Mouse (Mus musculus): ENCODE measurements around the gene Dnm3. TPM values are rescaled to one million over a fixed set of nuclear protein-coding genes. Genes with fewer than 3 reads are reported as not detected.
A peak's percentile ranks its signal among the peaks of the same experiment; 100 is the strongest.

The Dnm3 gene
- polyA plus RNA-seq, 1 experiment from 2014 or later, result 8.3 TPM

GRCm38 (mm10) chr1:162038431-162038830 is 439.4 kb downstream of the Dnm3 start:
- H3K36me3 ChIP-seq (ENCODE audit: insufficient read depth, low read length), result no peaks in the 10 kb centered on the region
- no peak overlapping the region for H3K4me3 ChIP-seq (replicated peaks; ENCODE audit: low read depth, low read length)
- H3K27ac ChIP-seq, result peak overlapping the region; percentile 70
- no peak overlapping the region for H3K4me2 ChIP-seq (ENCODE audit: low read length)
- no peaks in the 10 kb centered on the region for H3K9me3 ChIP-seq (replicated peaks; ENCODE audit: low read length)
- 42% methylated on average over 5 of the region's 5 CpGs for WGBS
- no peak for TF ChIP-seq CTCF (IDR thresholded peaks at IDR 0.05; ENCODE audit: low read depth)
- no peak overlapping the region for H3K9ac ChIP-seq (ENCODE audit: low read depth, low read length)
- H3K4me1 ChIP-seq (replicated peaks; ENCODE audit: insufficient read depth, low read length), result peaks cover 7% of the 10 kb centered on the region
- H3K27me3 ChIP-seq (ENCODE audit: insufficient read depth, low read length), result no peaks in the 10 kb centered on the region
- ATAC-seq (replicated peaks; ENCODE audit: low FRiP score, low read depth) (peak; percentile 58; the same call in 1 of the 2 replicates), DNase-seq (ENCODE audit: low spot score) (peak; percentile 80)

GRCm38 (mm10) chr1:162037968-162038421 is 439.8 kb downstream of the Dnm3 start:
- H3K4me2 ChIP-seq (ENCODE audit: low read length), result no peak overlapping the region
- no peaks in the 10 kb centered on the region for H3K9me3 ChIP-seq (replicated peaks; ENCODE audit: low read length)
- no peak overlapping the region for H3K4me3 ChIP-seq (replicated peaks; ENCODE audit: low read depth, low read length)
- DNase-seq (ENCODE audit: low spot score), result peak; percentile 92
- 47% methylated on average over 10 of the region's 10 CpGs for WGBS
- H3K27ac ChIP-seq, result peak overlapping the region; percentile 70
- ATAC-seq (replicated peaks; ENCODE audit: low FRiP score, low read depth), result peak; percentile 84
- H3K4me1 ChIP-seq (replicated peaks; ENCODE audit: insufficient read depth, low read length), result peaks cover 7% of the 10 kb centered on the region
- no peak overlapping the region for H3K9ac ChIP-seq (ENCODE audit: low read depth, low read length)
- H3K27me3 ChIP-seq (ENCODE audit: insufficient read depth, low read length), result no peaks in the 10 kb centered on the region
- no peak for TF ChIP-seq CTCF (IDR thresholded peaks at IDR 0.05; ENCODE audit: low read depth)
- no peaks in the 10 kb centered on the region for H3K36me3 ChIP-seq (ENCODE audit: insufficient read depth, low read length)

DNA sequence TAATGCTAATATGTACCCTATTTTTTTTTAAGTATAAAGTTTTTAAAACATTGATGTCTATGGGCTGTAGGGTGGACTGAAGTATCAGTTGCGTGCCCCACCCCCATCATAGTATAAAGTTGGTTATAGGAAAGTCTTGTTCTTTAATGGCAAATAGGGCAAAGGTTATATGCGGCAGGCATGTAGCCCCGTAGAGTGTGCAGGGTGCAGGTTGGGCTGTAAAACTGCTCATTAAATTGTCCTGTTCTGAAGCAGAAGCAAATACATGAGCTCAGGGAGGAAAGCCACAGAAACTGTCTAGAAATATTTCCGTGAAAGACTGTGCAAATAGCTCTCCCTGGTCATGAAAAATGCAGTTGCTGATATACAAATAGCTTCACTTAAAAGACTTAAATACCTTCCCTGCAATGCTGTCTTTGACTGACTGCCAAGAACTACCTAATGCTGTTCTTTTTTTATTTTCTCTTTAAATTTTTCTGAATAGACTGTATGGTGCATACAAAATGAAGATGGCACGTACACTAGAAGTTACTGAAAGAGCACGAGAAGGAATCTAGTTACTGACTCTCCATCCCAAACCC is 440.6 kb downstream of the Dnm3 start:
- 42% methylated on average over 6 of the region's 6 CpGs for WGBS
- ATAC-seq (replicated peaks; ENCODE audit: low FRiP score, low read depth), result no peak

DNA sequence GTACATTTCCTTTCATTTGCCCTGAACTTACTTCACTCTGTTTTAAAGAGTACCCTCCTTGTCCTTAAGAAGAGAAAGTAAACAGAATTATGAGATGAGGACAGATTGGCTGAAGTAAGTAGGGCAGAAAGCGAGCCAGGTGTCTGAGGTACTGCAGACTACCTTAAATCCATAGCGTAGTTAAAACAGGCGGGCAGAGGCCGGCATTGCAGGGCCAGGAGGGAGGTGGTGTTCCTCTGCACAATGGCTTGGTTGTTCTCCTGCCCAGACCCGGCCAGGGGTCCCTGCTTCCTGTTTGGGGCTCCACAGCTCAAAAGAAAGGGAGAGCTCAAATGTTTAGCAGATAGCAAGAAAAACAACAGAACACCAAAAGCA is 441.4 kb downstream of the Dnm3 start:
- no peaks in the 10 kb centered on the region for H3K36me3 ChIP-seq (ENCODE audit: insufficient read depth, low read length)
- no peak overlapping the region for H3K4me2 ChIP-seq (ENCODE audit: low read length)
- TF ChIP-seq CTCF (IDR thresholded peaks at IDR 0.05; ENCODE audit: low read depth), result no peak
- H3K9me3 ChIP-seq (replicated peaks; ENCODE audit: low read length), result no peaks in the 10 kb centered on the region
- no peak overlapping the region for H3K4me3 ChIP-seq (replicated peaks; ENCODE audit: low read depth, low read length)
- H3K4me1 ChIP-seq (replicated peaks; ENCODE audit: insufficient read depth, low read length), result peaks cover 7% of the 10 kb centered on the region
- WGBS, result 33% methylated on average over 5 of the region's 5 CpGs
- H3K27me3 ChIP-seq (ENCODE audit: insufficient read depth, low read length), result no peaks in the 10 kb centered on the region
- DNase-seq (ENCODE audit: low spot score) (no peak), ATAC-seq (replicated peaks; ENCODE audit: low FRiP score, low read depth) (no peak)
- no peak overlapping the region for H3K9ac ChIP-seq (ENCODE audit: low read depth, low read length)
- peak overlapping the region; percentile 67 for H3K27ac ChIP-seq

More for the DNA sequence above, 440.6 kb downstream of the Dnm3 start:
- no peaks in the 10 kb centered on the region for H3K27me3 ChIP-seq (ENCODE audit: insufficient read depth, low read length)
- no peak overlapping the region for H3K9ac ChIP-seq (ENCODE audit: low read depth, low read length)
- peak; percentile 47 for DNase-seq (ENCODE audit: low spot score)
- no peak for TF ChIP-seq CTCF (IDR thresholded peaks at IDR 0.05; ENCODE audit: low read depth)
- no peaks in the 10 kb centered on the region for H3K36me3 ChIP-seq (ENCODE audit: insufficient read depth, low read length)
- H3K9me3 ChIP-seq (replicated peaks; ENCODE audit: low read length), result no peaks in the 10 kb centered on the region
- no peak overlapping the region for H3K4me3 ChIP-seq (replicated peaks; ENCODE audit: low read depth, low read length)
- H3K4me2 ChIP-seq (ENCODE audit: low read length), result no peak overlapping the region; the same call in 1 of the 2 replicates
- H3K27ac ChIP-seq, result peak overlapping the region; percentile 70
- peaks cover 7% of the 10 kb centered on the region for H3K4me1 ChIP-seq (replicated peaks; ENCODE audit: insufficient read depth, low read length)

DNA sequence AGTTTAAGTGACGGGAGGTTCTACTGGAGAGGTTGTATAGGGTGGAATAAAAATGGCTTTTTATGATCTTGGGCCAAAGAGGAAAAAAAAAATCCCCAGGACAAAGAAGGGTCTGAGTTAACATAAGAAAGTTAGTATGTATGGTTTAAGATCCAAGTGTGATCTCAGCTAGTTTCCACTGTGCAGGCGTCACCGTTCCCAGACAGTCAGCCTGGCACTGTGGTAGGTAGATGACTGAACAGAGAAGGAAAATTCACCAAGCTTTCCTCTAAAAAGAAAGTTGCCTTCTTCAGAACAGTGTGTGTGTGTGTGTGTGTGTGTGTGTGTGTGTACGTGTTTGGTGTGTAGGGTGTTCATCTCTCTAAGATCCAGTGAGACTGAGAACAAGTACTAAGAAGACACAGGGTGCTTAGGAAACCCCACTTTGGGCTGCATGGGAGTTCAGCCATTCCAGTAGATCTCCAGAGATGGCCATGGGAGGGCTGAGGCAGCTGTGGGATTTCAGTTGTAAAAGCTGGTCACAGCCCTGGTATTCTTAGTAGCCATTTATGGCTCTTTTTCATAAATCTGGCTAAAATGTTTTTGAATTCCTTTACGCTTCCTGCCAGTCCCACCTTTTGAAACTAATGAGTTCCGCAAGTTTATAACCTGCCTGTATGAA is 441.9 kb downstream of the Dnm3 start:
- Histone ChIP-seq H3K9ac (ENCODE audit: low read depth, low read length) (no peak overlapping the region), H3K9me3 (replicated peaks; ENCODE audit: low read length) (no peaks in the 10 kb centered on the region), H3K4me2 (ENCODE audit: low read length) (no peak overlapping the region), H3K4me3 (replicated peaks; ENCODE audit: low read depth, low read length) (no peak overlapping the region), H3K36me3 (ENCODE audit: insufficient read depth, low read length) (no peaks in the 10 kb centered on the region), H3K27ac (peak overlapping the region; percentile 67), H3K27me3 (ENCODE audit: insufficient read depth, low read length) (no peaks in the 10 kb centered on the region), H3K4me1 (replicated peaks; ENCODE audit: insufficient read depth, low read length) (peaks cover 7% of the 10 kb centered on the region)
- TF ChIP-seq CTCF (IDR thresholded peaks at IDR 0.05; ENCODE audit: low read depth), result no peak
- WGBS, result 65% methylated on average over 6 of the region's 6 CpGs
- ATAC-seq (replicated peaks; ENCODE audit: low FRiP score, low read depth) (no peak), DNase-seq (ENCODE audit: low spot score) (no peak)

- H3K4me2 ChIP-seq (ENCODE audit: low read length), result no peak overlapping the region
- no peak overlapping the region for H3K27ac ChIP-seq
- H3K4me1 ChIP-seq (replicated peaks; ENCODE audit: insufficient read depth, low read length), result no peaks in the 10 kb centered on the region
- no peak overlapping the region for H3K9ac ChIP-seq (ENCODE audit: low read depth, low read length)
- H3K4me3 ChIP-seq (replicated peaks; ENCODE audit: low read depth, low read length), result no peak overlapping the region
- DNase-seq (ENCODE audit: low spot score) (no peak), ATAC-seq (replicated peaks; ENCODE audit: low FRiP score, low read depth) (no peak)
- no peaks in the 10 kb centered on the region for H3K9me3 ChIP-seq (replicated peaks; ENCODE audit: low read length)
- H3K27me3 ChIP-seq (ENCODE audit: insufficient read depth, low read length), result no peaks in the 10 kb centered on the region
- WGBS, result 56% methylated on average over 8 of the region's 8 CpGs
- no peak for TF ChIP-seq CTCF (IDR thresholded peaks at IDR 0.05; ENCODE audit: low read depth)
- no peaks in the 10 kb centered on the region for H3K36me3 ChIP-seq (ENCODE audit: insufficient read depth, low read length)
Observed at GRCm38 (mm10) chr1:162023681-162024270, 454.1 kb downstream of the Dnm3 start.

Data from kidney, postnatal 0 days (tissue).